Mouse (Mus musculus): ENCODE results near the gene Xpnpep3. TPM values are rescaled to one million over a fixed set of nuclear protein-coding genes. Genes with fewer than 3 reads are reported as not detected.

Gene Xpnpep3
- polyA plus RNA-seq, 2 experiments from 2014 or later: 8.6 to 9.4 TPM

GRCm38 (mm10) chr15:81482966-81483365 is 83.0 kb downstream of the Xpnpep3 start:
- ATAC-seq: no peak

DNA sequence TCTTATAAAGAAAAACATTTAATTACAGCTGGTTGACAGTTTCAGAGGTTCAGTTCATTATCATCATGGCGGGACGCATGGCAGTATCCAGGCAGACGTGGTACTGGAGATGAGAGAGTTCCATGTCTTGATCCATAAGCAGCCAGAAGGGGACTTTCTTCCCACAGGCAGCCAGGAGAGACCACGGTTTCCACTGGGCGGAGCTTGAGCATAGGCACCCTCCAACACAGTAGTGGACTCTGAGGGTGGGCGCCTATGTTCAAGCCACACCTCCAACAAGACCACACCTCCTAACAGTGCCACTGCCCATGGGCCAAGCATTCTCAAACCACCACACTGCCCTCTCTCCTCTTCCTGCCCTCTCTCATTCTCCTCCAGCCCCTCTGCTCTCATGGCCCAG is 83.8 kb downstream of the Xpnpep3 start:
- no peak for ATAC-seq

GRCm38 (mm10) chr15:81485483-81485882 is 85.5 kb downstream of the Xpnpep3 start:
- ATAC-seq: no peak

- ATAC-seq: no peak
Observed at GRCm38 (mm10) chr15:81503466-81503865, 103.5 kb downstream of the Xpnpep3 start.

GRCm38 (mm10) chr15:81503995-81504394 is 104.1 kb downstream of the Xpnpep3 start:
- no peak for ATAC-seq

Other genes starting within 250 kb of the Xpnpep3 start
- 10 to 100 TPM; 45.2 to 54.3 TPM for gene Mrtfa, start 209.4 kb upstream of the Xpnpep3 start, polyA plus RNA-seq (2017; shearing (Covaris generic))
- gene Mchr1, start 164.6 kb upstream of the Xpnpep3 start, polyA plus RNA-seq (2017; shearing (Covaris generic)): under 1 TPM in 1 of 2 experiments, not detected in 1; 0.30 TPM
- gene Slc25a17, start 39.3 kb upstream of the Xpnpep3 start, polyA plus RNA-seq (2017; shearing (Covaris generic)): 100 to 1,000 TPM in 1 of 2 experiments, 10 to 100 TPM in 1; 97.9 to 108 TPM
- 100 to 1,000 TPM; 158 to 178 TPM for gene St13, start 61 bp upstream of the Xpnpep3 start, polyA plus RNA-seq (2017; shearing (Covaris generic))
- gene Dnajb7, start 8.2 kb downstream of the Xpnpep3 start, polyA plus RNA-seq (2017; shearing (Covaris generic)): 1 to 10 TPM; 2.5 to 2.7 TPM
- 100 to 1,000 TPM; 323 to 363 TPM for gene Rbx1, start 66.2 kb downstream of the Xpnpep3 start, polyA plus RNA-seq (2017; shearing (Covaris generic))
- 10 to 100 TPM; 15.5 to 21.7 TPM for gene Ep300, start 185.2 kb downstream of the Xpnpep3 start, polyA plus RNA-seq (2017; shearing (Covaris generic))